Mouse (Mus musculus) bone marrow, adult 2 months (tissue): ENCODE results near the gene Als2cl.

Experiments
- CTCF ChIP-seq: fragments of 200-500 bp; IDR thresholded peaks from 2 replicates; pipeline ENCODE4 v1.5.1; 2011; ENCODE audit warnings: low read length, control low read depth; ENCODE audit not compliant: control insufficient read depth, insufficient read depth
- POLR2A ChIP-seq: fragments of 200-500 bp; IDR thresholded peaks from 2 replicates; pipeline ENCODE4 v1.6.1; 2011; ENCODE audit warnings: low read depth, mild to moderate bottlenecking, control low read depth, low read length, borderline replicate concordance; ENCODE audit not compliant: control insufficient read depth

DNA sequence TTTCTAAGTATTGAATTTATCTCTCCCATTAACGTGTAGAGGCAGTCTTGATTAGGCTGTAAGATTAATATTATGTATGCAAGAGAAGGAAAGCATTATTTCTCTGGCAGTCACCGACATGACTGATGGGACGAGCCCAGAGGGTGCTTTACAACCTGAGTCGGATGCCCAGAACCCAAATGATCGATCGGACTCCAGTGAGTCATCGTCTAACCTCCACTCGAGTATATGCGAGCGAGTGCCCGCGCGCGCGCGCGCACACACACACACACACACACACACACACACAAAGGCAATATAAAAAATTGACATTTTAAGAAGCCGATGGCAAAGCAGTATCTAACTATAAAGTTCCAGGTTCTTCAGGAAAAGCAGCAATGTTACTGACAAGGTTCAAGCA is 65.7 kb downstream of the Als2cl start:
- TF ChIP-seq POLR2A (no peak), CTCF (no peak)
